Mouse (Mus musculus) cerebral cortex, adult 2 months (tissue): ENCODE measurements around the gene Hnrnpll.

Experiments used
- WGBS: fragments of 180-500 bp; shearing (Covaris S2); methylation state at CpG from one replicate; pipeline ENCODE4 v1.1.7; 2018; 5-methylcytosine and 5-hydroxymethylcytosine counted together

The Hnrnpll gene

DNA sequence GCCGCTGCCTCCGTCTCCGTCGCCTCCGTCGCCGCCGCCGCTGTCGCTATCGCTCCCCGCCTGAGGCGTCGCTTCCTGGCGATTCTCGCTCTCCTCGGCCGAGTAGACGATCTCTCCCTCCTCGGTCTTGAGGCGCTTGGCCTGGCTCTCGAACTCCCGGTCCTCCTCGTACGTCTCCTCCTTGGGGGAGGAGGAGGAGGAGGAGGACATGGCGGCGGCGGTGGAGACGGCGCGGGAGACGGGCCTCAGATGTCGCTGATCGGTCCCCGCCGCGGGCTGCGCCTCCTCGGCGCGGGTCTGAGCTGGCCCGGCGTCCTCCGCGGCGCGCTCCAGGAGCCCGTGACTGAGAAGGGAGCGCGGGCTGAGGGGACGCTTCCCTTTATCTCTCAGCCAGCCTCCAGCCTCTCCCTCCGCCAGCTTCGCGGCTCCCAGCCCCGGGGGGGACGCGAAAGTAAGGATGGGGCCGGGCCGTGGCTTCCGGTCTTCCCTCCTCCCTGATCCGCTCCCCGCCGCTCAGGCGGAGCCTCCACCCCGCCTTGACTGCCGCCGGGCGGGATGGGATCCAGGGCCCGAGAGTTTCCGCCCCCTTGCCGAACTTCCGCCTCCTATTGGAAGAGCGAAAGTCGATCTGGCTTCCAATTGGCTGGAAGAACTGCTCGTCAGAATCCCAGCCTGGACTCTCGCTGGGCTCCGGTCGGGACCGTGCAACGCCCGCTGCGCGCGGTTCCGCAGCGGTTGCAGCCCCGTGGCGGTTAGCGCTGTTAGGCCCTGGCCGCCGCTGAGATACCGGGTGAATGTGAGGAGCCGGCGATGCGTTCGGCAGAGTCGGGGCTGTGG is at the start of gene Hnrnpll:
TSS of gene Hnrnpll (minus strand) at position 552 of the 837 bp plus-strand sequence.
- WGBS, result under 1% methylated on average over 97 of the region's 97 CpGs

DNA sequence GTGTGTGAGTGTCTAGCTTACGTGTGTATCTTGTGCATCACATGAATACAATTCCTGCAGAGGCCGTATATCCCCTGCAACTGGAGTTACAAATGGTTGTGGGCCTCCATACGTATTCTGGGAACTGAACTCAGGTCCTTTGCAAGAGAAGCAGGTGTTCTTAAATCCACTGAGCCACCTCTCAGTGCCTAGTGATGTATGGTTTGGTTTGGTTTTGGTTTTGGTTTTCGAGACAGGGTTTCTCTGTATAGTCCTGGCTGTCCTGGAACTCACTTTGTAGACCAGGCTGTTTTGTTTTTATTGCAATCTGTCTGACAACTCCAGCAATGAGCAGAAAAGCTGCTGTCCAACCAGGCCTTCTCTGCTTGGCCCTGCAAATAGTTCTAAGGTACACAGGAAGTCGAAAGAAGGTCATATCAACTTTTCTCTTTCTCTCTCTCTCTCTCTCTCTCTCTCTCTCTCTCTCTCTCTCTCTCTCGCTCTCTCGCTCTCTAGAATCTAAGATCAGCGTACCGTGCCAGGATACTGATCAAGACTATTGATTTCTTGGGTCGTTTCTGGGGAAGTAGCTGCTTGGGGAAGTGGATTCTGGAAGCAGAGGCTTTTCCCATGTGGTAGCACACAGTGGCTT is 43.3 kb upstream of the Hnrnpll start:
- 91% methylated on average over 10 of the region's 10 CpGs for WGBS

DNA sequence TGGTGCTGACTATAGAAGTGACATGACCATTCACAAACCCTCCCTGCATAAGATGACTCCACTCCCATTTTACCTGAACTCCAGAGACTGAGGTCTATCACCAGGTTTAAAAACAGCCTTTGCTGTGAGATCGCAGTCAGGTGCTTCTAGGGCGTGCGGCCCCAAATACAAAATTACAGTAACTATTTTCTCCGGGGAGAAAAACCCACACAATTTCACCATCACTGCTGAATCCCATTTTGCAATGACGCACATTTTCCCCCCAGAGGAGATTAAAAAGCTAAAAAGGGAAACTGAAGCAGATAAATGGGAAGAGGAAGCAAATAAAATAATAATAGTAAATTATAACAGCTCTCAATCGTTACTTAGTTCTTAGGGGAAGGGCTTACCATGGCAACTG is 37.7 kb upstream of the Hnrnpll start:
- WGBS, result 50% methylated on average over 6 of the region's 6 CpGs

DNA sequence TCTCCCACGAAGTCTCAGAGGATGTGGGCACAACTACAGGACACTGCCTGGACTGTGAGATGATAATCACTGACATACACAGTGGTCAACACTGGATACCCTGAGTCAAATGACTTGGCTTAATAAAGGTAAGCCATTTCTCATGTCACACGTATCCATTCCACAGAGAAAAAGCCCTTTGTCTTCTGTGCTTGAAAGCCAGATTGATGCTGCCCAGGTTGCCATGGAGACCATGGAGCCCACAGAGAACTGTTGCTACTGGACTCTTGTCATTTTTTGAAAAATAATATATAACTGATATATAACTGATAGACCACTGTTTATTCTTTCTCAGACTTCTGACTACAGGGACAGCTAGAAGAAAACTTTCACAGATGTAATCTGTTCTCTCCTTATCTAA is 35.1 kb upstream of the Hnrnpll start:
- 45% methylated on average over 2 of the region's 2 CpGs for WGBS

DNA sequence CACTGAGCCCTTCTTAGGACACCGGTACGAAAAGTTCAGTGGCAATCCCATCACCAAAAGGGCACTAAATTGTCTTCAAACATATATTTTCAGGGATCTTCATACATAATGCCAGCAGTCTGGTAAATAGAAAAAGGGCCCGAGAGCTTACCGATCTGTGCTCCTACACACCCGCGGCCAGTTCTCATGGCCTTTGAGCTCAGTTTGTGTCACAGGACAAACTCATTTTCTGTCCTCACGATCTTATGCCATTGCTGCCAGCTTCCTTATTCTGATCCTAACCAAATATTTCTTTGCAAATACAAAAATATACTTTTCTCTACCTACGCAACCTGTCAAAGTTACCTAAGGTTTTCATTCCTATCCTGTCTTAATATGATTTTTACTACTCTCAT is 34.6 kb upstream of the Hnrnpll start:
- 92% methylated on average over 8 of the region's 8 CpGs for WGBS

DNA sequence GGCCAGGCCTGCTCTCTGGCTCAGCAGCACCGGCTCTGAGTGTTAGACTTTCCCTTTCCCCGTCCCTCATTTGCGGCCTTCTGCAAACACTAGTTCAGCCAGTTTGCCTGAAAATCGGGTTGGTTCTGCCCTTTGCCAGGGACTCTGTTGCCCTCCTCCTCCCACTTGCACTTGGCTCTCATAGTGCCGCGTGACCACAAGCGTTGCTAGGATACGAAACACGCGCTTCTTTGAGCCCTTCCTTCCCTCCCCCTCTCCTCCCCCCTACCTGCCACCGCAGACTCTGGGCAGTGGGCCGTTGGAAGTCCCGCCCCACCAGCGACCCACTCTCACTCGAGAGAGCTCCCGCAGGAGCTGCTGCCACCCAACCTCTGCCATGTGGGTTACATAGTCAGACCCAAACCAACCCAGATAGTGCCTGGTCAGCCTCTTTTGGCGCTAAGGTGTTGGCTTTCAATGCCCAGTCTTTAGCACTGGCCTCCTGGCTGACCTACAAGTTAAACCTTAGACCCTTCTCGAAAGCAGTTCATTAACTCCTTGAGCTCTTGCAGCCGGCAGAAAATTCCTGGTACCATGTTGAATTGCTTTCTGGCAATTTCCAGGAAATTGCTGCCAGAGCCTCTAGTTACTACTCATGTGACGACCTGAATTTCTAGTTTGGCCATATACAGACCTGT is 34.0 kb upstream of the Hnrnpll start:
- WGBS, result 26% methylated on average over 20 of the region's 20 CpGs

DNA sequence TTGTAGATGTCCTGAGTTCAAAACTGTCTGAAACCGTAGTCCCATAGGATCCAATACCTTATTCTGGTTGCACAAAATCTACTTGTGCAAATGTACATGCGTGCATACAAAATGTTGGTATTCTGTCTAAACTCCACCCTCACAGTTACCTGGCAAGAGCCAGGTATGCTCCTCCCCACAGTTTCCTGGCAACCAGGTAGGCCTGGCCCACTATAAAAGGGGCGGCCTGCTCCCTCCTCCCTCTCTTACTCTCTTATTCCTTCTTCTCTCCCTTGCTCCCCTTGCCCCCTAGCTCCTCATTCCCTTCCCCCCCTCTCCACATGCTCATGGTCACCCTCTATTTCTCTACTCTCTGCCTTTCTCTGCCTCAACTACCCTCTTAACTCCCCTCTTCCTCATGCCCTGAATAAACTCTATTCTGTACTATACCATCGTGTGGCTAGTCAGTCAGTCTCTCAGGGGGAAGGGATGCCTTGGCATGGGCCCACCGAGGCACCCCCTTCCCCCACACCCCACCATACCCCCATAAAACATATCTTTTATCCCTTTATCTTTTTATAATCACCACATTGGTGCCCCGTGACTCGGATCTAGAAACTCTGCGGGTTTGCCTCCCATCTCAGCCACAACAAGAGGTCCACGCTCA is 33.2 kb upstream of the Hnrnpll start:
- WGBS, result 86% methylated on average over 9 of the region's 9 CpGs

DNA sequence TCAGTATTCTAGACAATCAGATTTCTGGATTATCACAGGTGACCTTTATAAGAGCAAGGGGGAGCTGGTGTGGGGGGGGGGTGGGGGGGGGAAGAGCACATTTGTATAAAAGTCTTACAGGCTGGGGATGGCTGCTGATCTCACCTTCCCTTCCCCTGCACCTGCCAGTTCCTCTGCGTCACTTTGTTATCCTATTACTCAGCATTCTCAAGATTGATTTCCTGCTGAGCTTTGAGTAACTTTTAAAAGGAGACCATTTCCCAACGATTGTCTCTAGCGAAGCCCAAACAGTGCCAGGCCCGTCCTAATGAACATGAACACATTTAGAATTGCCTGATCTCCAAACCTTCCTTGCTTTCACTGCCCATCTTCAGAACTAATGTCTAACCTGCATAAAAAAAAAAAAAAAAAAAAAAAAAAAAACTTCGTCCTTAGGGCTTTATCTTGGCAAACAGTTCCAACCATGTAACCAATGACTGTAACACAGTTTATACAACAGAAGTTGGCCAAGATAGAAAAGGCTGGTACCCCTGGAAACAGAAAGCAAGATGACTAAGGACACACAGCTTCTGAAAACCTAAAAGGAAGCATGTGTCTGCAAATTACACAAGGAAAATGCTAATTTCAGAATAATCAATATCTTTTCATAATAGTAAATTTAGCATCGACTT is 29.9 kb upstream of the Hnrnpll start:
- 54% methylated on average over 6 of the region's 6 CpGs for WGBS

DNA sequence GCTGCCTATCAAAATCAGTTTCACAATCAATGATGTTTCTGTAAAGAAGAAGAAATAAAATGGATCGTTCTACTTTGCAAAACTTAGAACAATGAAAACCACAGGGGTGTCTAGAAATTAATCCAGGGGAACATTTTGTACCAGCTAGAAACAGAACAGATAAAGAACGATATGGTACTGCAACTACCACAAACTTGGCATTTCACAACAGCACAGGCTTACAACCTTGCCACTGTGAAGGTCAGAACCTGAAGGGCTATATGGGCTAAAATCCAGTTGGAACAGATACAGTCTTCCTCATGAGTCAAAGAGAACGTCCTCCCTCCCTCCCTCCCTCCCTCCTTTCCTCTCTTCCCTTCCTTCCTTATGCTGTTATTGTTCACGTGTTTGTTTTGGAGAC is 28.4 kb upstream of the Hnrnpll start:
- 67% methylated on average over 4 of the region's 4 CpGs for WGBS

DNA sequence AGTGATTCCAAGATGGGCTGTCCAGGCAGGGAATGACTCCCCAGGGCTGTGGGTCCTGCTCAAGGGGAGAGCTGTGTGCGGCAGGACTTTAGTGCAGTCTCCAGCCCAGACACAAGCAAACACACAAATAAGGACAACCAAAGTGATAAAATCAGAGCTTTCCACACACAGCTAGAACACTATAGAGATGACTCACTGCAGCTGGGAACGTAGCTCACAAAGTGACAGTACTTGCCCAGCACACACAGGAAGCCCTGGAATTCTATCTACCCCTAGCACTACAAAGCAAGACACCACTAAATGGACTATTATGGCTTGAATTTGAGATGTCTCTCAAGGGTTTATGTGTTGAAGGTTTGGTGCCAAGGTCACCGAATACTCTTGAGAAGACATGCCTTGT is 26.0 kb upstream of the Hnrnpll start:
- WGBS, result 58% methylated on average over 3 of the region's 3 CpGs

DNA sequence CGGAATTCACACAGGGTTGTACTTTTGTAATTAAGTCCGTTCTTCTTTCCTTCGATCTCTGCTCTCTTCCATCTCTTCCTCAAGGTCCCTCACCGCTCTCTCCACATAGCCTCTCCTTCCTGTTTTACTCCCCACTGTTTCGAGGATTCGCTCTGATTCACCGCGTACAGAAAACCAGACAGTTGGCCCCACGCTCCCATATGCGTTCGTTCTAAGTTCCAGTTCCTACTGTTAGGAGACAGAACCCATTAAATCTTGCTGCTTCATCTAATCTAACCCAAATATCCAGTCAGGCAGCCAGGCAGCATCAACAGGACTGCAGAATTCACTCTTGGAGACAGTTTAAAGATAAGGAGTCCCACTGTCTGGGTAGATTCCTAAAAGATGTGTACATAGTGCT is 24.5 kb upstream of the Hnrnpll start:
- 80% methylated on average over 11 of the region's 11 CpGs for WGBS

DNA sequence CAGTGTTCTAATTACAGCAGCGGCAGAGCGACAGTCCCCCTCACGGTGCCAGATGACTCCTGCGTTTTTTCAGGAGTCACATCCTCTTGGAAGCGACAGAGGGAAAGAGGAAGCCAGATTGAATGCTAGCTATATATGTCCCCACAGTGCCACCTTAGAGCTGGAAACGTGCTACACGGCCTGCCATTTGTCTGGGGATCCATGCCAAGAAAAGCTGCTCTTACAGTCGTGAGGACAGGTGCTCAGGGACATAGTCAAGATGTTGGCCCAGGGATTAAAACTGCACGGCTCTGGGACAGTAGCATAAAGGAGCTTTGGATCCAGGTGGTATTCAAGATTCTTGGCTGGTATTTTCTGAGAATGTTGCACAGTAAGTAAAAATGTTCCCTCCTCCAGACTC is 22.3 kb upstream of the Hnrnpll start:
- 36% methylated on average over 9 of the region's 9 CpGs for WGBS

DNA sequence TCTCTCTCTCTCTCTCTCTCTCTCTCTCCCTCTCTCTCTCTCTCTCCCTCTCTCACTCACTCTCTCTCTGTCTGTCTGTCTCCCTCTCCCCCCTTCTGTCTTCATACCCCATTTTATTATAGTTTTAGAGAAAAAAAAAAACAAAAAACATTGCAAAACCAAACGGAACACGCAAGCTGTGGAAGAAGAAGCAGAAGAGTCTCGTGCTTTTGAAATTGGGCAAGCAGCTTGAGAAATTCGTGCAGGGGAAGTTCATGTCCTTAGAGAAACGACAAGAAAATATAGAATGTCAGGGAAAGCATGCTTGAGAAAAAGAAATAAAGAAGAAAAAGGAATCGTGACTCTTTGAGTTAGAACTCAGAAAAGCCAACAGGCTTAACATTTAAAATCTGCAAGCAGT is 21.1 kb upstream of the Hnrnpll start:
- 43% methylated on average over 6 of the region's 6 CpGs for WGBS

DNA sequence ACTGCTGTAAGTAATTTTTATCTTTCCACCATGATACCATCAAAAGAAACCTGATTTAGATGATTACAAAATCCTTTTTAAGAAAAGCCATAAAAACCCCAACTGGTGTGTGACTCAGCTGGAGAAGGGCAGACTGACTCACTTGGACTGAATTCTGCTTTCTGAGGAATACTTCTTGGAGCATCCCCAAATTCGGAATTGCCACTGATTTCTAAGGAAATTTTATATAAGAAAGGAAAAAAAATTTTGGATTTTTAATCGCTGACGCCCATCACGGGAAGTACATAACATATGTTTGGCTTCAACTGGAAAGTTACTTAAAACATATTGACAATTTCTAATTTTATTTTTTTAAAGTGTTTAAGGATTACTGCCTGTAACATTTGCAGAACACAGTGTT is 16.6 kb upstream of the Hnrnpll start:
- WGBS, result 49% methylated on average over 4 of the region's 4 CpGs

DNA sequence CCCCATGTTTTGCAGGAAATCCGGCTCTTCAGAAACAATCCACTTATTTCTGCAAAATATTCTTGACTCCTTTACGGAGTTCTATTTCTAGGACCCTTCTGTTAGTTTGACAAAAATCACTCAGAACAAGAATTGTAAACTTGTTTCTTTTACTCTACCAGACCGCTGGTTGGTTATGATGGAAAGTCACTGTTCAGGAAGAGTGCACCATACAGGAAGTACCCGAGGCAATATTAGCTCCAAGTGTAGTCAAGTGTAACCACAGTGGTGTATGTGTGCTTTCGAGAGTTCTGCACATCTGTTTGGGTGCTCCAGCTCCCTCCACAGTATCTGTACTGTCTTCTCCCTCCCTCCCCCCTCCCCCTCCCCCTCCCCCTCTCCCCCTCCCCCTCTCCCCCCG is 5.1 kb upstream of the Hnrnpll start:
- 43% methylated on average over 5 of the region's 6 CpGs for WGBS

DNA sequence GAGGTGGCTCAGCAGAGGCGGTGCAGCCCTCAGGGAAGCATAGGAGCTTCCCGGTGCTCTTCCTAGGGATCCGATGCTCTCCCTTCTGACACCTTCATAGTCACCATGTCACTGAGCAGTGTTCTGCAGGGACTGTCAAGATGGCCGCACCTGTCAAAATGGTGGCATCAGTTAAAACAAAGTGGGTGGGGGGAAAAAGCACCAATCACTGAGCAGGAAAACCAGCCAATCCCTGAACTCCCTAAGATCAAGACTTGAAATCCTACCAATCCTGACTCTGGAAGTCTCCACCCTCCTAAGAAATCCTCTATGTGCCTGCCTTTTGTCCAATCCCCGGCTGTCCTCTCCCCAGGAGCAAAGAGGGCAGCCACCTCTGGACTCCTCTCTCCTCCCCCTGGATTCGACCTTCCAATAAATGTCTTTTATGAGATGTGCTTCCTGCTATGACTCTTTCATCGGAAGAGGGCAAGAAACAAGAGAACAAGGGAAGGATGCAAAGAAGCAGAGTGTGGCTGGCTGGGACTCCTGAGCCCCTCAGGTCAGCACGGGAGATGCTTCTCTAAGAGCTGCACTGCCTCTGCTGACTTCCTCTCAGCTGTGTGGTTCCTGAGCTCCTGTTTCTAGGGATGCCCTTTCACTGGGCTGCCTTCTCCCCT is 1.8 kb upstream of the Hnrnpll start:
- WGBS, result 82% methylated on average over 8 of the region's 8 CpGs

DNA sequence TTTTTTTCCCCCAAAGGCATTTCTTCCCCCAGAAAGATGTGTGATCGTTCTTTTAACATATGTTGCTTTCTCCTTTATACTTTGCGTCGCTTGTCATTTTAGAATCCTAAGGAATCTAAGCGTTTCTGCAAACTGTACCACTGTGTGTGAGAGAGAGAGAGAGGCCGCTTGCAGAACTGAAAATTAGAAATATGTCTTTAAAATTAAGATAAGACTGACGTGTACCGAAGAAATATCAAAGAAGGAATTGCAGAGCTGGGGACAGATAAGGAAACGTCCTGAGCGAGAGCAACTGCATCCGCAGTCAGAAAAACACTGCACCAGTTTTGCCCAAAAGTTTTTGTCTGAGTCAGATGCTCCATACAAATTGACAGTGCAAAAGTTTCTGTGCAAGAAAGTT is 1.3 kb upstream of the Hnrnpll start:
- 65% methylated on average over 10 of the region's 10 CpGs for WGBS

DNA sequence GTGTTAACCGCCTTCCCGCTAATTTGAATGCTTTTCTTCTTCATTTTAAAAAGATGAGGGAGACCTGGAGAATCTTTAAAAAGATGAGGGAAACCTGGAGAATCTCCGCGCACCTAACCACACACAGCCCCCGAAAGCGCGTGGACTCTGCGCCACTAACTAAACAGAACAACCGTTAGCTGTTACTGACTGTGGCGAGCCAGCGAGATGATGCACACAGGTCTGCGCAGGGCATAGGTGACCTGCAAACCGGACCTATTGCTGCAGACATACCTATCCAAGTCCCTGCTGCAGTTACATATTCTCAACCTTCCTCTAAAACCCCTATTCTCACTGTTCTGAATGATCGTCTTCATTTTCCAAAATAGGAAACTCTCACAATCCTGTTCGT is 481 bp upstream of the Hnrnpll start:
- 1% methylated on average over 15 of the region's 15 CpGs for WGBS

DNA sequence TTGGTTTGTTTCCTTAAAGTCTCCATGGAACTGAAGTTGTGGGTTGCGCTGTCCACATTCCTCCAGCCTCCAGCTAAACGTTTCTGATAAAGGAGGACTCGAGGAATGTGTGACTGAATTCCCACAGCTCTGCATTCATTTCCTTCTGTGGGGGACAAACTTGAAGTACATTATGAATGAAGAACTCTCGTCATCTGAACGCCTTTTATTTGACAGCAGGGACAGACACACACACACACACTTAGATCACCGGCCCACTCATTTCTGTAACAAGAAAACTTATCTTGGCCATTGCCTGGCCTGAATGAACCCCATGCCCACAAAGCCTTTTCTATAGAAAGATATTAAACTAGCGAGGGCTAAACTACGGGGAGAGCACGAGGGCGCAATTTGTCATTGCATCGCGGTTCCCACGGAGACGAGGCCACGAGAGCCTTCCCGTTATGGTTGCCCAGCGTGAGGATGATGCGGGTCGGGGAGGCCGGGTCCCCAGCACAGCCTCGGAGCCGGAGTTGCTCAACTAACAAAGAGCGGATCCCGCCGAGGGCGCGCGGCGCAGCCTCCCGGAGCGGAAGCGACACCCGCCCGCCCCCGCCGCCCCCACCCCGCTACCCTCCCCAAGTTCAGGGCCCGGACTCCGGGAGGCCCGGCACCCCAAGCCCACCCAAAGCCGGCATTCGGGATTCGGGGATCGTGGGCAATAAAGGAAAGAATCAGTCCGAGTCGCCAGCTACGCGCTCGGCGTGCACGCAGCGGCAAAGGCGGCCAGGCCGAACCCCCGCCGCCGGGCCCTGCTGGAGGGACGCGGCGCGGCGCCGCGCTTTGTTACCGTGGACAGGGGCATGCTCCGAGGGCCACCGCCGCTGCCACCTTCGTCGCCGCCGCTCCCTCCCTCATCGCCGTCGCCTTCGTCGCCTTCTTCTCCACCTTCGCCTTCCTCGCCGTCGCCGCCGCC is 1.0 kb downstream of the Hnrnpll start:
- WGBS, result under 1% methylated on average over 83 of the region's 83 CpGs

DNA sequence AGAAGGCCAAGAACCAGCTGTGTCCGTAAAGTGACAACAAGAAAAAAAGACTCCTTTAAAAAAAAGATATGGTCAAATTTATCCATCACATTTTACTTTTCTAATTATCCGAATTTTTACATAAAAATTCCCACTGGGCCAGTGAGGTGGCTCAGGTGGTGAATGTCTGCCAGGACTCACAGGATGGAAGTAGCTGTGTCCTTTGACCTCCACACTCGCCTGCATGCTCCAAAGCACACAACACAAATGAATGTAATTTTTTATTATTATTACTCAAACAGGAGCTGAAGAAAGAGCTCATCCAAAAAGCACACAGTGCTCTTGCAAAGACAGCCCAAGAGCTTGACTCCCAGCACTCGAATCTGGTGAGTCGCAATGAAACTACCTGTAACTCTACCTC is 2.0 kb downstream of the Hnrnpll start:
- 26% methylated on average over 5 of the region's 5 CpGs for WGBS
